ENCODE assay signal across 19 mouse cellular contexts in the genomic region with DNA sequence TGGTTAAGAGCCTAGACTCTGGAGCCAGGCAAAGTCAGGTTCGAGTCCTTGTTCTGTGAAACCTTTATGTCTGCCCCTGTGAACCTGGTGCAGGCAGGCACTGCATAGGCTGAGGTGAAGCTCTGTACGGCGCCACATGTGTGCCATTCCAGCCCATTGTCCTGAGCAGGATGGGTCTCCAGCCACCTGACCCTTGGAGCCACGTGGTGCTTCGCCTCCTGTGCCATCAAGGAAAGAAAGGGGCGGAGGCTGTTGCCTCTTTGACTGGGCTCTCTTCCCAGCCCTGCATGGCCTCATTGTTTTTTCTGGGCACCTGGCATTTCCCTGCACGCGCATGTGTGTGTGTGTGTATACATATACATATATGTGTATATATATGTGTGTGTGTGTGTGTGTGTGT. TPM values are rescaled to one million over a fixed set of nuclear protein-coding genes. Genes with fewer than 3 reads are reported as not detected.
A peak's percentile ranks its signal among the peaks of the same experiment; 100 is the strongest.
DNase-seq lines count a peak whose midpoint lies in the region; ATAC-seq and TF ChIP-seq lines count a peak whose summit lies in the region.
"Had no signal": no experiment of that assay in that cellular context is flagged by ENCODE, and none has a peak within 500 bp of the region (broad histone marks: within the 10 kb centered on the region; RNA-seq: fewer than 3 reads in every experiment).

No protein-coding gene starts in this region.

- H3K36me3 ChIP-seq in intestine, postnatal 0 days (ENCODE audit: control insufficient read depth, insufficient read depth) = no peaks in the 10 kb centered on the region
- H3K36me3 ChIP-seq: embryonic facial prominence, embryonic 12.5 days; kidney, embryonic 15.5 days; limb, embryonic 10.5 days; liver, embryonic 15.5 days; lung, embryonic 15.5 days; midbrain, embryonic 15.5 days; neural tube, embryonic 13.5 days had no signal

- H3K27ac ChIP-seq in gastrocnemius, adult 2 months = peak overlapping the region; percentile 97
- H3K27ac ChIP-seq in intestine, postnatal 0 days (ENCODE audit: low read depth, low read length) = no peak overlapping the region
- H3K27ac ChIP-seq: embryonic facial prominence, embryonic 12.5 days; forebrain, embryonic 13.5 days; hindbrain, embryonic 14.5 days; kidney, embryonic 15.5 days; liver, embryonic 15.5 days; midbrain, embryonic 15.5 days; neural tube, embryonic 13.5 days had no signal

- 79% methylated on average over 8 of the region's 8 CpGs for whole genome bisulfite sequencing in intestine, postnatal 0 days

- H3K4me3 ChIP-seq in gastrocnemius, adult 2 months = no peak overlapping the region
- no peak overlapping the region for H3K4me3 ChIP-seq in intestine, postnatal 0 days (ENCODE audit: low read depth, low read length)
- H3K4me3 ChIP-seq: liver, embryonic 15.5 days had no signal

- intact Hi-C loops in gastrocnemius, adult 2 months (cut with DNase I) = loop anchor here (1.0 to 2.0 kb wide), 3 partner anchors 27 to 75 kb away; no protein-coding TSS in a partner anchor
- intact Hi-C loops in gastrocnemius, postnatal 36 days (cut with DNase I) = loop anchor here (2.0 kb wide), 2 partner anchors 43 to 73 kb away; no protein-coding TSS in a partner anchor

- TF ChIP-seq CTCF in gastrocnemius, adult 2 months (IDR thresholded peaks at IDR 0.05) = no peak
- TF ChIP-seq CTCF in intestine, postnatal 0 days (IDR thresholded peaks at IDR 0.05; ENCODE audit: low read depth) = no peak

- H3K4me2 ChIP-seq in intestine, postnatal 0 days (replicated peaks; ENCODE audit: low read depth) = no peak overlapping the region

- H3K9ac ChIP-seq in intestine, postnatal 0 days (ENCODE audit: low read depth, low read length) = no peak overlapping the region
- H3K9ac ChIP-seq: kidney, embryonic 15.5 days; liver, embryonic 15.5 days had no signal

- peaks cover 3% of the 10 kb centered on the region; the same call in 1 of the 2 replicates for H3K4me1 ChIP-seq in intestine, postnatal 0 days (replicated peaks; ENCODE audit: control insufficient read depth, insufficient read depth, low read length)

- ATAC-seq in intestine, postnatal 0 days = no peak

- no peak for DNase-seq in gastrocnemius, adult 2 months
- no peak for DNase-seq in gastrocnemius, postnatal 36 days
- peak; percentile 27 for DNase-seq in heart, postnatal 4 days
- no peak for DNase-seq in heart, adult 8-10 months (ENCODE audit: low spot score)
- peak; percentile 24 for DNase-seq in thymus, postnatal 4 days
- DNase-seq in thymus, adult 18-20 months = no peak

- no peaks in the 10 kb centered on the region for H3K9me3 ChIP-seq in intestine, postnatal 0 days (ENCODE audit: control insufficient read depth)
- H3K9me3 ChIP-seq: embryonic facial prominence, embryonic 12.5 days; forebrain, embryonic 13.5 days; kidney, embryonic 15.5 days; limb, embryonic 10.5 days; liver, embryonic 15.5 days; lung, embryonic 15.5 days; midbrain, embryonic 15.5 days; neural tube, embryonic 13.5 days had no signal

- no peaks in the 10 kb centered on the region for H3K27me3 ChIP-seq in intestine, postnatal 0 days (replicated peaks; ENCODE audit: control insufficient read depth, insufficient read depth, low read length)
- H3K27me3 ChIP-seq: embryonic facial prominence, embryonic 12.5 days; kidney, embryonic 15.5 days; midbrain, embryonic 15.5 days had no signal

RNA-seq across cellular contexts. Expression of a gene that starts 14.2 kb away (rescaled TPM):
- 100 to 1,000 TPM; 143 to 146 TPM for total RNA-seq in gastrocnemius, adult 2 months (2021)
- total RNA-seq in gastrocnemius, postnatal 36 days (2021) = 100 to 1,000 TPM; 152 to 202 TPM
- 10 to 100 TPM; 48.1 to 49.6 TPM for total RNA-seq in heart, postnatal 4 days (2021)
- 10 to 100 TPM in 3 of 4 experiments, 1 to 10 TPM in 1; 7.0 to 23.9 (median 12.6) TPM for total RNA-seq in heart, adult 8-10 months (2022)
- polyA plus RNA-seq in intestine, postnatal 0 days (2015; fragmentation: Nextera tagmentation; extraction: Ambion mirVana) = 5.9 and 10.0 TPM in 2 replicates

RNA-seq across cellular contexts. Expression of a gene that starts 15.8 kb away (rescaled TPM):
- total RNA-seq in gastrocnemius, adult 2 months (2021) = 1 to 10 TPM; 5.8 to 5.9 TPM
- 1 to 10 TPM; 5.7 to 6.3 TPM for total RNA-seq in gastrocnemius, postnatal 36 days (2021)
- 10 to 100 TPM; 13.9 to 15.1 TPM for total RNA-seq in heart, postnatal 4 days (2021)
- 10 to 100 TPM in 1 of 4 experiments, 1 to 10 TPM in 3; 7.6 to 10.2 (median 9.5) TPM for total RNA-seq in heart, adult 8-10 months (2022)
- 1.7 and 2.0 TPM in 2 replicates for polyA plus RNA-seq in intestine, postnatal 0 days (2015; fragmentation: Nextera tagmentation; extraction: Ambion mirVana)
- total RNA-seq: megakaryocyte-erythroid progenitor cell, adult 5-6 weeks had no signal

RNA-seq across cellular contexts. Expression of a gene that starts 44.3 kb away (rescaled TPM):
- 10 to 100 TPM; 23.7 to 32.4 TPM for total RNA-seq in gastrocnemius, adult 2 months (2021)
- 10 to 100 TPM; 30.6 to 32.6 TPM for total RNA-seq in gastrocnemius, postnatal 36 days (2021)
- 10 to 100 TPM; 21.7 to 23.3 TPM for total RNA-seq in heart, postnatal 4 days (2021)
- total RNA-seq in heart, adult 8-10 months (2022) = 10 to 100 TPM; 21.1 to 25.4 (median 21.4) TPM
- 46.5 and 50.9 TPM in 2 replicates for polyA plus RNA-seq in intestine, postnatal 0 days (2015; fragmentation: Nextera tagmentation; extraction: Ambion mirVana)

RNA-seq across cellular contexts. Expression of a gene that starts 53.2 kb away (rescaled TPM):
- total RNA-seq in gastrocnemius, adult 2 months (2021) = under 1 TPM; 0.20 to 0.36 TPM
- under 1 TPM; 0.23 to 0.44 TPM for total RNA-seq in gastrocnemius, postnatal 36 days (2021)
- 1 to 10 TPM; 4.3 to 4.6 TPM for total RNA-seq in heart, postnatal 4 days (2021)
- 1 to 10 TPM in 3 of 4 experiments, under 1 TPM in 1; 0.54 to 2.1 (median 1.1) TPM for total RNA-seq in heart, adult 8-10 months (2022)
- 0.48 and 0.77 TPM in 2 replicates for polyA plus RNA-seq in intestine, postnatal 0 days (2015; fragmentation: Nextera tagmentation; extraction: Ambion mirVana)
- total RNA-seq: gastrocnemius, adult 8-10 months; layer of hippocampus, postnatal 10 days; megakaryocyte-erythroid progenitor cell, adult 5-6 weeks had no signal

Comparison
In these comparisons a context has a peak if more than half of its experiments do, and no peak if none do; other contexts are left out.
1. DNase-seq: peak in heart, postnatal 4 days (single experiment) and thymus, postnatal 4 days (single experiment); none in gastrocnemius, adult 2 months (single experiment), gastrocnemius, postnatal 36 days (0 of 2), heart, adult 8-10 months (single experiment) and thymus, adult 18-20 months (0 of 2).